Mouse (Mus musculus) c-Kit-positive CD71-negative TER-119-negative erythroid progenitor cells, embryonic 14.5 days (primary cell): ENCODE data around the gene Zcchc17.

Experiments used
- DNase-seq: peaks from one replicate; pipeline ENCODE4 v3.0.0-alpha.2; 2013; ENCODE audit warnings: low read depth

Gene Zcchc17

GRCm38 (mm10) chr4:130283826-130284225 is 75.9 kb downstream of the Zcchc17 start:
- no peak for DNase-seq

DNA sequence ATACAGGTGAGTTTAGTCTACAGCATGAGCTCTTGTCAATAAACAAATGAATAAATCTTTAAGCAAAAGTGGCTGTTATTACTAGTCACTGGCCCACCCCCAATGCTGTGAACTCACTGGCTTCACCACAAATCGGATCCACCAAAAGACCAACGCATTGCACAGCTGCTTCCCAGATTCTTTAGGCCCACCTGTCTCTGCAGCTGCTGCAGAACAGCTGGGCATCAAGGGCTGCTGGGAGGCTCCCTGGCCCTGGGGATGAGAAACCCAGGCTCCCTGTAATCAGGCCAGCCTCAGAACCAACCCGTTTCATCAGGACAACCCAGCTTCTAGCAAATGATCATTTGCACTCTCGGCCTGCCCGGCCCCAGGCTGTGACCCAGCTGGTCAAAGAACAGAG is 76.9 kb downstream of the Zcchc17 start:
- no peak for DNase-seq

DNA sequence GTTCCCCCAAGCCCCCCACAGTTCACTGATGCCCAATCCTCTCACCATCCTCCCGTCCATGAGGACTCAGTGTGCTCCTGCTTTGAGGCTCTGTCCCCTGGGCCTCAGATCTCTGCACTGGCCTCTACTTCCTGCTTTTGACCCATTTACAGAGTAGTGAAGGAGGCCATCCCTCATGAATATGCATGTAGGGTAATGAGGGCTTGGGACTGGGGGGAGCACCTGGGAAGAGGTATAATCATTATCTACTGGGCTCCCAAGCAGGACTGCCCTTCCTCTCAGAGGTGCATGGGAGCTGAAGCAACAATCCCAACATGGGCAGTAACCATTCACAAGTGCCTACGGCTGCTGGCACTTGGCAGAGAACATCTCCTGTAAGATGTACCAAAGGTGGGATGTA is 80.6 kb downstream of the Zcchc17 start, which contains the start of gene Serinc2:
Serinc2 (minus strand) TSS at position 101 of the 400 bp plus-strand sequence.
- no peak for DNase-seq

DNA sequence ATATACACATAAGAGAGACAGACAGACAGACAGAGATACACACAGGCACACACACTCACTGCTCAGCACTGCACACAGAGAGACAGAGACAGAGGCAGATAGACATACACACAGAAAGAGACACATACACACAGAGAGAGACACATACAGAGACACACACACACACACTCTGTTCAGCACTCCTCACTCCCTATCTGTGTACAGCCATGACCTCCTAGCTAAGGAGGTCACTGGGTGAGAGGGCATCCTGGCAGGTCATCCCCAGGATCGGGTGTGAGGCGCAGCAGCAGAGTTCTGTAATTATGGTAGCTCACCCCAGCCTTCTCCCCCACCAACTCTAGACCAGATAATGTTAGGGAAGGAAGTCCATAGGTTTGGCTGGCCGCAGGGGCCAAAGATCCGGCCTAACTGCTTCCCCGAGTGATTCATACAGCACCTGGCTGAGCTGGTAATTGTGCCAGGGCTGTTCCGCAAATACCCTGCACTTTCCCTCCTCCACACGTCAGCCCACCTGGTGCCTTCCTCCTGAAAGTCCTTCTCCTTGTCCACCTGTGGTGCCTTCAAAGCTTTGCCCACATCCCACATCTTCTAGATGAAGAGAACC is 83.1 kb downstream of the Zcchc17 start:
- no peak for DNase-seq

GRCm38 (mm10) chr4:130275823-130276105 is 84.0 kb downstream of the Zcchc17 start:
- DNase-seq, result no peak

DNA sequence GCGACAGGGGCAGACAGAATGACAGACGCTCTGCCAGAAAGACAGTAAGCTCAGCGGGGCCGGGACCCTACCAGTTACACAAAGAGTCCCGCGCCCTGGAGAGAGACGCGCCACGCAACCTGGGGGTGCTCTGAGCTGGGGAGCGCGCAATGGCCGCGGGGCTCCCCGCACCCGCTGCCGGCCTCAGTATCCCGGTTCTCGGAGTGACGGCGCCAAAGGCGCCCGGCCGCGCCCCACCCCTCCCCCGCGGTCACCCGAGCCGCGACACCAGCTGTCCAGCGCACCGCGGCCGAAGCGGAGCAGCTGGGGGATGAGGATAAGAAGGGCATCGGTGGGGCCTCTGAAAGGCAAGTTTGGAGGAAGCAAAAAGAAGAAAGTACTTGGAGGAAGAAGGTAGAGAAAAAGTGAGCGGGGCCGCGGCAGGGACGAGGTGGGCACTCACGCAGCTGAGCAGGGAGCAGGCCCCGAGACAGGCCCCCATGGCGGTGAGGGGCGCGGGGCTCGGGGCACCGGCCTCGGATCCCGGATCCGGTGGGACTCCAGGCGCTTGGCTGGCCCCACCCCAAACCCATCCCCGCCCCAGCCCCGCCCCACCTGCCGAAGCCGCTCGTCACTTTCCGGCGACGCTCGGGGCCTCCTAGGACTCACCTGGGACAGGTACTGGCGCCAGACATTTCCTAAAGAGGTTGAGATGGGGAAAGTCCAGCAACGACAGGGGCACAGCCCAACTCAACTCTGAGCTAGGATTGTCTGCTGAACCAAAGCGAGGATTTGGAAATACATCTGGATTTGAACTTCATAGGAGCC is 84.5 kb downstream of the Zcchc17 start:
- no peak for DNase-seq

DNA sequence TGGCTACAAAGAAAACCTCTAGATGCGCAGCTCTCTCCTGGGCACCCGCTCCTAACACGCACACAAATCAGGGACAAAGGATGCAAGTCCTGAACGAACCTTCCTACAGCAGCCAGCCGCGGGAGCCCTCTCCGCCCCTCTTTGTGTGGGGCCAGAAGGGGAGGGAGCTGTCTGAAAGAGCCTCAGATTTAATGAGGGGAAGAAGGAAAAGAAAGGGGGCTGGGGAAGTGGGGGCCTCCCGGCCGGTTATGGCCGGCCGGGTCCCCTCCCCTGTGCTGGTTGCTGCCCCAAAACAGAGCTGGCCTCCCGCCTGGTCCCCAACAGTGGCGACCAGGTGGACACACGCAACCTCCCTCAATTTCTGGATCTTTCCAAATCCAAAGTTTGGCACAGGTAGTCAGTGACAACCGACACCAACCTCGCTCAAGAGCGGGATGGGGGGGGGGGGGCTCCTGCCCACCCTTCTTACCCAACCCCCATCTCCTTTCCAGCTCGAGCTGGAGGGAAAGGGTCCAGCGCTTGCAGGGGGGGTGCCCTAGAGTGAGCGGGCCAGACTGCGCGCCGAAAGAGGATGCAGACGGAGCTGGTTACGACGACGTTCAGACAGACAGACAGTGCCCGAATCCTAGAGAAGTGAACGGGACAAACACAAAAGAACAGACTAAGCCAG is 85.3 kb downstream of the Zcchc17 start:
- DNase-seq, result no peak

- DNase-seq, result no peak
Observed at GRCm38 (mm10) chr4:130273698-130274345, 85.9 kb downstream of the Zcchc17 start.

- DNase-seq, result no peak
Observed at GRCm38 (mm10) chr4:130270611-130271347, 89.0 kb downstream of the Zcchc17 start.

- no peak for DNase-seq
Observed at GRCm38 (mm10) chr4:130270089-130270488, 89.7 kb downstream of the Zcchc17 start.

- DNase-seq, result no peak
Observed at GRCm38 (mm10) chr4:130268736-130269135, 91.0 kb downstream of the Zcchc17 start.

- DNase-seq, result no peak
Observed at GRCm38 (mm10) chr4:130267069-130267468, 92.7 kb downstream of the Zcchc17 start.

GRCm38 (mm10) chr4:130266601-130267000 is 93.1 kb downstream of the Zcchc17 start:
- no peak for DNase-seq
